Mouse (Mus musculus) adrenal gland, postnatal 36 days (tissue): Measurements from ENCODE around the gene Schip1. TPM values are rescaled to one million over a fixed set of nuclear protein-coding genes. Genes with fewer than 3 reads are reported as not detected.

Experiments used
- DNase-seq, 2 experiments: peaks; one replicate each; pipeline ENCODE4 v3.0.0; 2021; ENCODE audit warnings: mixed read lengths in 1 of 2
- total RNA-seq, 2 experiments: library from RNA; stranded (reverse); gene quantifications; 2 replicates each; pipeline ENCODE4 v1.2.3; 2021

Schip1 gene
- total RNA-seq, 2 experiments from 2014 or later = 11.4 to 18.3 TPM

DNA sequence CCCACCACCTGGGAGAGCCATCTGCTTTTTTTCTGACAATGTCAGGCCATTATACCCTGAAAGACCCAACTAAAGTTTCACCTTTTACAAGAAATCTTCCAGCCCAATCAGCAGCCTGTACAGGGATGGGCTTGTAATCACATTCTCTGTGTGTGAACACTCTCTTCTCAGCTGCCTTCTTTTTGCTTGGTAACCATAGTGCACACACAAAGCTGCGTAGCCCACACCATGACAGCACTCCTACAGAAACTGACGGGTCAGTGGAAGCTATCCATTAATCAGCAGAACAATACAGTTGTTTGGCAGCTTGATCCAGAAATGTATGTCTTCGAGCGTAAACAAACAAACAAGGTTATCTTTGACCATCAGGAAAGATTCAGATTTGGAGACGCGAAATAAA, 205.6 kb downstream of the Schip1 start:
- no peak for DNase-seq

DNA sequence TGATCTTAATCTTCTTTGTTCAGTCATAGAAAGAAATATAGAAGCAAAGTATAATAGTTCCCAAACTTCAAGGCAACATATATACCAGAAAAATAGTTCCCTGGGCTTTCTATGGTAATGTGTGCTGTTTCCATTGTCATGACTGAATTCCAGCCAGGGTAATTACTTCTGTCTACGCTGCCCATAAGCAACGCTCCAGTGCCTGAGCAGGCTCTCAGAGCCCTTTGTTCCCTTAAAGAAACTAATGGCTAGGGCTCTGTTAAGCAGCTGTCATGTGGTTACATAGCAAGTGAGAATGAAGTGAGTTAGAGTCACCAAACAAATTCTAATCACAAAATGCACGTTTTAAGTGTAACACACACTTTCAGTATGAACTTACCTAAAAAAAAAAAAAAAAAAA, 206.9 kb downstream of the Schip1 start:
- DNase-seq = no peak

DNA sequence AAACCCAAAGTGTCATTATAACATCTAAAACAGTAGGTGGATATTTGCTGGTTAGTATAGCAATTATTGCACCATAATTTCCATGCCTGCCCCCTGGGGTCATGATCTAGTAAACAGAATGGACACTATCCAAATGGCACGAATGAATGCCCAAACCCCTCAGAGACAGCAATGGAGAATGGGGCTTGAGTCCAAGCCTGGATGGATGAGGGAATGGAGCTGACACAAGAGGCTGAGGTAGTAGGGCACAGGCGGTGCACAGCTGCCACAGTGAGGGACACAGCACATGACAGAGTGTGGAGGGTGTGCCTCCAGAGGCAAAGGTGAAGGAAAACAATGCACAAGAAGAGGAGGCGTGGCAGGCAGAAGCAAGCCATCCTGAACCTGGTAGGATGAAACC, 207.3 kb downstream of the Schip1 start:
- no peak for DNase-seq

DNA sequence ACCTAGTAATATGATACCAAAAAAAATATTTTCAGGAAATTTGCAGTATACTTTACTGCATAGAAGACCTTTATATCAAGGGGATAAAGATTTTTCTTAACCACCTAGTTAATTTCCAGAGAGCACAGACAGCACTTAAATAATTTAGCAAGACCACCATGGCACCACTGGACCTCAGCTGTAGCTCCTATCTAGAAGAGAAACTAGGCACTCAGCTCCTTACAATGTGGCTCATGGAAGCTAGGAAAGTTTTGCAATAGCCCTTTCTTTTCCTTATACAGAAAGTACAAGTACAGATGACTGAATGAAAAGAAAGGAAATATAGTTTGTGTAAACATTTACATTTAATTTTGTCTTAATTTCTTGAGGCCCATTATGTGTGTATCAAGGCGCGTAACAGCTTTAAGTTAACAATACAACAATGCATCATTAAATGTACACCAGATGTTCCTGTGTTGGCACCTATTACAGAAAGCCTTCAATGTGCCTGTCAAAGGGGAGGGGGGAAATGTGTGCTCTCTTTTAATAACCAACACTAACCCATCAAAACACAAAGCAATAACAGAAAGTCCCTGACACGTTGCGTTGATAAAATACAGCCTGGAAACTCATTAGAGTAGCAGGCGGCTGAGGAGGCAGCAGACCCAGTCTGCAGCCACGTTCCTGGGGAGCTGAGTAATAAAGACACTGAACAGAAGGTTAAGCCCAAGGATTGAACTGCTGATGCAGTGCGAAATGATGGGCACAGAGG, 218.4 kb downstream of the Schip1 start:
- no peak for DNase-seq

DNA sequence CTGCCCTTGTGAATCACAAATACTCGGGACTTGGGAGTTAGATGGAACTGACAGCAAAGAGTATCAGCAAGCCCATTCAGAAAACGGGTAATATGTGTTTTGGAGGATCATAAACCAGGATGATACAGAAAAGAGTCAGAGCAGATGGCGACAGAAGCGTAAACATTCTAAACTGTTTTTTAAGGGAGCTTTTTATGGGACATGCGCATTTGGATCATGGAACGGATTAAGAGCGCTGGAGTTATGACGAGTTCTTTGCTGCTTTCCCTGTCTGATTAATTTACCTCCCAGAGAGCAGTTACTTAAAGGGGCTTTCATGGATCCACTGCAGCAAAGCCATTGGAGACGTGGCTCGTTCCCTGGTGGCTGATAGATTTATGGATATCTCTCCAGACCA, 219.0 kb downstream of the Schip1 start:
- DNase-seq = no peak

DNA sequence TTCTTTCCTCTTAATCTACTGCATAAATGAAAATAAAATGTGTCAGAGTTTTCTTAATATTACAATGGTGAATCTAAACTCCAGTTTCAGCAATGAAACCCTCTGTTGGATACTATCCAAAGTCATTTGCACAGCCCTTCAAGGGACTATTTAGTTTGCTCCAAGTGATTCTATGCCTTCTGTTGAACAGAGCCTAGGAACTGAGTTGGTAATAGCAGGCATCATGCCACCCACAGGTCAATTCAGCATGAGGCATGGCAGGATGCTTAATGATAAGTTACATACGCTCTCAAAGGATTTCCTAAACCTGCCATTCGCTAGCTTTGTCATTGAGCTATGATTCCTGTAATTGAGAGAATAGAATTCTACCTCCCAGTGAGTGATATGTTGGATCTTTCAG, 219.9 kb downstream of the Schip1 start:
- no peak for DNase-seq

DNA sequence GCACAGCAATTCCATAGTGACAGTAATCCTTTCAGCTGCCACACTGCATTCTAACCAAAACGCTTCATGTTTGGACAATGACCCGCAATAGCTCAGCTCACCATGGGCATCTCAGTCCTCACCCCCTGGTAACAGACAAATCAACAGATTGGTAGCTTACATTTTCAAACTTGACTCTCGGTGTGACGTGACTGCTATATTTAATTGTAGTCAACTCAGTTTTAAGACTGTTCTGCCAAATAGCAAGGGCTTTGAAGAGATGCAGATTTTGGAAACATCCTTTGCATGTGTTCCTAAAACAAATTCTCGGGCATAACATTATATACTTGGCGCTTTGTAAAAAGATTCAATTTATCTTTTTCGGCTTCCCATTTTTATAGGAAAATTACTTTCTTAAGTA, 232.2 kb downstream of the Schip1 start:
- DNase-seq = no peak

DNA sequence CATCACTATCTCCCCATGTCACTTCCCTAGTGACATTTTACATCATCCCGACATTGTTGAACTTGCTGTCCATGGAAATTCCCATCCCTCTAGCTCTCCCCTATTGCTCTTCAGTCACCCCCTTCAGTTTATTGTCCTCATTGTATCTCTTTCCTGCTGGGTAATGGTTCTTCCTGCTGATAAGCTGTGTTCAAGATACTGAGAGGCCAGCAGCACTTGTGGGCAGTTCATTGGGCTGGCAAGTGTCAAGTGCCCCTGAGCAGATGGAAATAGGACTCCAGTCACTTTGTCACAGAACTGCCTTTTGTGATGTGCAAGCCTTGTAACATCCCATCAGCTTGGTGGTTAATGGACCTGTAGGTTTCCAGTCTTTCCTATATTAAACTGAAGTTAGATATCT, 241.0 kb downstream of the Schip1 start:
- DNase-seq = no peak

DNA sequence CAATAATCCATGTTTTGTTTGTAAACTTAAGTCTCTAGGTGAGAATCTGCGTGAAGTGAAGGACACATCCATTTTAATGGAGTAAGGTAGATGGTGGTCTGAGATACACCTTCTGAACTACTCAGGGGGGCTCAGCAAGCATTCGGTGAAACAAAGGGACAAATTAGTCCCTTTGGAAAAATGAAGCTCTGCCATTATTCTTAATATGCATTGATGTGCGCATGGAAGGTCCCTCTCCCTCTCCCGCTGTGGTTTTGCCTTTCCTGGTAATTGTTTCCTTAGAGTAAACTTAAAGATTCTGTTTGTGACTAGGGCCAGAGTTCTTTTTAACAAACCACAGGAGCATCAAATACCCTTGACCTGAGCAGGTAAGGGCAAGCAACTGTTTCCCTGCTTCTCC, 242.1 kb downstream of the Schip1 start:
- DNase-seq = no peak

DNA sequence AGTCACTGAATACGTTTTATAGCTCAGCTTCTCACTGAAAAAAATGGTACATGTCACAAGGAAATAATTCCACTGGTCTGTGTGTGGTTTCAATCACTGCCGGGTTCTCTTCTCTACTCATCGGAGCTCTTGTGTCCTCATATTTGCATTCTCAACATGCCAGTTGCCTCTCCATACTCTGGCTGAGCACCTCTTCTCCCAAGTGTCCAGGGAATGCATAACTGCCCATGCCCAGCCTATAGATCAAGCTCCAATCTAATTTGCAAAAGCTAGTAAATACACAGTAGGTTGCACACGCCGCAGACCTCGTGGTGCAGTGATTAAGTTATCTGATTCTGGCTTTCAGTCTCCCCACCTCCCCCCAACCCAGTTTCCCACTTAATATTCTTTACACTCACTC, 261.0 kb downstream of the Schip1 start:
- DNase-seq = no peak

DNA sequence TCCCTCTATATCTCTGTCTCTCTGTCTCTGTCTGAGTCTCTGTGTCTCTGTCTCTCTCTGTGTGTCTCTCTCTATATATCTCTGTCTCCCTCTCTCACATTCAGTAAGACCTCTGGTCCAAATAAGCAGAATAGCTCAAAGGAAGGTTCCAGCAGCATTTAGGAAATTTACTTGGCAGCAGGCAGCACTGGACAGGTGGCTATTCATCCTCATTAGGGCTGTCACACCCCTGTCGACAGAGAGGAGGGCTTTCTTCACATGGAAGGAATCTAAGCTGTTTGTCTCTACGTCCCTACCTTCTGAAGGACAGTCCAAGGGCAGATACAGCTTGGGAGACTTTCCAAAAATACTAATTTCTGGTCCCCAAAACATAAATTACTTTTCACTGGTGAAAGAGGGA, 267.9 kb downstream of the Schip1 start:
- no peak for DNase-seq

DNA sequence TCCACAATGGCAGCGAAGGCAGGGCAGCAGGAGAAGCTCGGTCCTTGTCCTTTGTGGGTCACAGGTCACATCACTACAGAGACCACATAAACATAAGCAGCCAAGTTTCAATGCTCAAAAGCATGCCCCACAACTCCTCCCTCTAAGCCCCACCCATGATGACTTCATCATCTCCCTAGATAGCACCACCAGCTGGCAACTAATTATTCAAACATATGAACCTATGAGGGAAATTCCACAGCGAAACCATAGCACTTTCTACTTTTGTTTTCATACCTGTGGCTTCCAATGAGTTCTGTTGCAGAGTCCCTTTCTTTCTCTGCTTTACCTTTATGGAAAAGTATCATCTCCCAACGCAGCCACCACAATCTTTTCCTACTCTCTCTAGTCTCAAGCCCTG, 270.9 kb downstream of the Schip1 start:
- no peak for DNase-seq

DNA sequence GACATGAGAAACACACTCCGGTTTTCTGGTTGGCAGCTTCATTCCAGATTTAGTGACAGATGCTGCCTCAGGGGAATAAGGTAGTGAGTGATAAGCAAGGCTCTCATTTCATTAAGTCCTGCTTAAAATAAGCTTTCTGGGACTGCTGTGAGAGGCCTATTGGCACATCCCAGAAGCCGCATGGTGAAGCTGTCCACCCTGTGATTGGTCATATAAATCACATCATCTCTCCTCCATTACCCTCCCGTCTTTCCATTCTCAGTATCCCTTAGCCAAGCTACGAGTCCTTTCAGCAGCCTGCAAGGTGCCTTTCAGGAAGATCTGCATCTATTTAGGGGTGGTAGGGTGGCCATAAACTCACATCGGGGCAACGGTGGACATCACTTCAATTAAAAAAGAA, 286.0 kb downstream of the Schip1 start:
- no peak for DNase-seq

DNA sequence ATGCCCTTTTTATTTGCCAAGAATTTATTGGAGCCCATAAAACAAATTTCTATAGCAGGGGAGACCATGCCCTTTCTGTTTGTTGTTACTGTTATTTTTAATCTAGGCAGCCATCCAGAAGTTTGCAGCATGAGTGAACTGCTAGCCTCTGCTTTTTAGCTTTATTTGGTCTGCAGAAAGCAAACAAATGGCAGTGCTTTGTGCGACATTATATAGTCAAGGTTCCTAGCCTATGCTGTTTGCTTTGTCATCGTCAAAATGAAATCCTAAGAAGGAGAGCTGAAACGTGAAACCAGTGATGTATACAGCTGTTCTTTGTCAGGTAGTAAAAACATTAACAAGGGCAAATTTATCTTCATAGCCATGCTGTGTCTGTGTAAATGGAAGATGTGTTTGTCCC, 286.9 kb downstream of the Schip1 start:
- DNase-seq = no peak

DNA sequence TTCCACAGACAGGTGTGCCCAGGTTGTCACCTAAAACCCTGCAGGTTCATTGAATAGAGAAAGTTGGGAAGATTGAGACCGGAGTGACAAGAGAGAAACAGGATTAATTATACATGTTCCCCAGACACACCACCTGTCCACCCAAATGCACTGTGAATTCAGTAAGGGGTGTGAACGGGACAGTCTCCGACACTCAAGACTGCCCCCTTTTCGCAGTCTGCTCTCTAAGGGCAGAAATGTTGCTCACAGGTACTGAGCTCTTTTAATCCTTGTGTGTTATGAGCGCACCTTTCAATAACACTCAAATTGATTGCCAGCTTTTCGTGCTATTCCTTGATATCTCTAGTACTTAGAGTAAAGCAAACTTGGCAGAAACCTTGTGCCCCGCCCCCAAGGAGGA, 288.4 kb downstream of the Schip1 start:
- DNase-seq = no peak

DNA sequence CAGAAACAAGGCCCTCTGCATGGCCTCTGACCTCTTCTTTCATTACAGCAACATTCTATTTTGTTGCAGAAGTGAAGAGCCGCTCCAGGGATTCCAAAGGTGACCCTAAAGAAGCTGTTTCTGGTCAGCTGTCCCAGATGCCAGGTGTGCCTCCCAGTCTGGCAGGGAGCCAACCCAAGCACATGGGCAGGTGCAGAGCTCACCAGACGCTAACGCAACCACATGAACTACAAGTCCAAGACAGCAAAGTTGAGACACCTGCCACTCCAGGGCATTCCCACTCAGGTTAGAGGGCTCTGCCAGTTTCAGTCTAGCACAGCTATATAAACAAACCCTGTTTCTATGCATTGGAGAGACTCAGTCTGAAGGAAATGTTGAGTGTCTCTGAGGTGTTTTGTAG, 288.9 kb downstream of the Schip1 start:
- no peak for DNase-seq

DNA sequence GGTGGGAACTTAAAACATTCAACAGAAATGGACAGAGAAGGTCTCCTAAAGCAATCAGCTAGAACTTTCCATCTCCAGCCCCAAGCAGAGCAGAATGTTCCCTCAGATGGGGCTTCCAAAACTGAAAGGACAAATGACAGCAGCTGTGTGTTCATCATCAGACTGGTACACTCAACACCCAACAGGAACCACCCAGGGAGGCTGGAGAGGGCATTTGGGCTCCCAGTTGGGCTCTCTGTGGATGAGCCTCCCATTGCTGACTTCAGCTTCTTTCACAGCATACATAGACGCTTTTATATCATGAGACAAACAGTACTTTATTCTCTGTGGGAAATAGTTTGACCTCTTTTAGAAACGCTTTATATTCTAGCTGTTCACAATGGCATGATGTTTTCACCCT, 291.9 kb downstream of the Schip1 start:
- DNase-seq = no peak

DNA sequence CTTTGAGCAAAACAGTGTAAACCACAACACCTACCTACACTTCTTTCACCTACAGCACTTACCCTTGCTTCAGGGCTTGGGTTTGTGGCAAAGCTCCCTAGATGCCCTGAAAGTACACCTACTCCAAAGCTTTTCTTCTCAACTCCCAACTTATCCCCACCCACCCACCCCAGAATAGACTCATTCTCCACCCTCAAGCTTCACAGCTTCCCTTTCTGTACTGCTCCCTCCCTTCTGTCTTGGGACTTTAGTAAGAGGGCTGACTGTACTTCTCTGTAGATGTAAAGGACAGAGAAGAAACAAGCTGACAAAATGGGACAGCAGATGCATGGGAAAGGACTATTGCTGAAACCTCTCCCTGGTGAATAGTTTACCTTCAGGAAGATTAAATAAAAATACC, 303.4 kb downstream of the Schip1 start:
- no peak for DNase-seq

DNA sequence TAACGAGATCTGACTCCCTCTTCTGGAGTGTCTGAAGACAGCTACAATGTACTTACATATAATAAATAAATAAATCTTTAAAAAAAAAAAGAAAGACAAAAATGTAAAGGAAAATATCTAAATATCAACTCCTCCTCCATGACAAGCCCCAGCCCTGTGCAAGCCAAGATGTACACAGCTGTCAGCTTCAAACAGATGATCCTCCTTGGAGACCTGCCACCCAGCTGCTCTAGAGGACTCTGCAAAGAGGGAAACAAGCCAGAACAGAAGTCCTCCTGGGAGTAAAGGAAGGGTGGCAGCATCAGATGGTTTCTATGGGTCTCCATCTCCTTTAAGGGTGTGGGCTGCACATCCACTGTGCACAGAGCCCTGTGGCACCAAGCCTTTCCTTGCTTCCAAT, 308.3 kb downstream of the Schip1 start:
- no peak for DNase-seq

DNA sequence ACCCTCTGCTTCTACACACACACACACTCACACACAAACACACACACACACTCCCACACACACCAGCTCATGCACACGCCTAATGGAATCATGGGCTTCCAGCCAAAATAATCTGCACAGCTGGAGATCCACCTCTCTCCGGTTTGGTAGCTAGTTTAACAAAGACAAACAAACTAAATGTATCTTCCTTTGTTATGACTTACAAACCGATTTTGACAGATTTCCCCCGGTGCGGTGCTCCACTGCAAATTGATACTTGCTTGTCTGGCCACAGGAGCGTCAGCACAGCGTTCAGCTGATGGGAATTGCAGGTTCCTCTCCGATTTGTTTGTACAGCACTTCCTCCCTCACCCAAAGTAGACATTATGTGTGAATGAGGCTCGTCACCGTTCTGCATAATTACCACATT, 310.5 kb downstream of the Schip1 start:
- DNase-seq = no peak

DNA sequence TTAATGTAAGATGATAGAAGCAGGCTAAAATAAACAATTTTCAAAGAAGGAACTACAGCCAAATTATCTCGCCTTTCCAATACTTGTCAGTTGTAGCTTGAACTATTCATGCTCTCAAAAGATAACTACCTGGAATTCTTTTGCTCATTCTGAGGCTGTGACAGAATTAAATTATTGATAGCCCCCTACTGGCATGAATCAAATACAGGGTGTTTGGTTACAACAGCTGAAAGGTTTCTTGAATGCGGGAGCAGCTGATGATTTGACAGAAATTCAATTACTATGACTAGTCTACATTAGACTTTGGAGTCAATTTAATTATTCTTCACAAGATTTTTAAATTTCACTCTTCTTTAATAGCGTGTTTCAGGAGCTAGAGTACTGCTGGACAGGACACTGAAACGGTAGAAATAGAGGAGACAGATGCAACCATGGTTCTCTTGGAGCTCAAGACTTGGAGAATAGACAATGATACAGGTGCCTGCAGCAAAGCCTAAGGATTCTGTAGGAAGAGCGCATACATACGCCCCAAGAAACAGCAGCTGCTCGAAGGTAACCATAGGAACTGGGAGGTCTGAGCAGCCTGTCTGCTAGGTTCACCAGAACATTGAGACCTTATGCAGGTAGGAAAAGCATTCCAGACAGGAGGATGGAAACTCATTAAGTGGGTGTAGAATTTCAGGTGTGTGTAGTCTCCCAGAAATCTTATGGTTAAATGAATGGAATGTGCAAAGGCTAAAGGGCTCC, 313.0 kb downstream of the Schip1 start:
- DNase-seq = no peak

DNA sequence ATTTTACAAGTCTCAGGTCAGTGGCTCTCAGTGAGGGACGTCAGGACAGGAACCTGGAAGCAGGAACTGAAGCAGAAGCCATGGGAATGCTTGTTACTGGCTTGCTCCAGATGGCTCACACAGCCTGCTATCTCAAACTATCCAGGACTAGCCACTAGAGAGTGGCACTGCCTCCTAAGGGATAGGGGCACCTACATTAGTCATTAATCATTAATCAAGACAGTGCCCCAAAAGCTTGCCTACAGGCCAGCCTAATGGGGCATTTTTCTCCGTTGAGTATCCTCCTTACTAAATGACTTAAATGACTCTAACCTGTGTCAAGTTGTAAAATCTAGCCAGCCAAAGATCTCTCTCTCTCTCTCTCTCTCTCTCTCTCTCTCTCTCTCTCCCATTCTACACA, 314.2 kb downstream of the Schip1 start:
- DNase-seq = no peak

DNA sequence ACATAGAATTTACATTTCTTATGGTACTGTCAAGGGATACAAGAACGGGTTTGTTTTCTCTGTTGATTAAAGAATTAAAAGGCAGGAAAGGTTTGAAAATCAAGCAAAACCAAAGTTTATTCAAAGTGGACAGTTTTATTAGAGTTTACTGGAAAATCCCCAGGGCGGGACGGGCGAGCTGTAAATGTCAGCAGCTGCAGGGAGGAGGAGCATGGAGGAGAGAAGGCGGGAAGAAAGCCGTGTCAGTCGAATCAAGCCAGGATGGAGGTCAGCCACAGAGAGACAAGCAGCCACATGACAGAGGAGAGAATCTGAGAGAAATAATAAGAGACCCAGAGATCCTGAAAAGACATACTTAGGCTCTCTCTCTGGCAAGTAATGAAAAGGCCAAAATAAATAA, 314.6 kb downstream of the Schip1 start:
- peak; percentile 4 to 17 for DNase-seq

DNA sequence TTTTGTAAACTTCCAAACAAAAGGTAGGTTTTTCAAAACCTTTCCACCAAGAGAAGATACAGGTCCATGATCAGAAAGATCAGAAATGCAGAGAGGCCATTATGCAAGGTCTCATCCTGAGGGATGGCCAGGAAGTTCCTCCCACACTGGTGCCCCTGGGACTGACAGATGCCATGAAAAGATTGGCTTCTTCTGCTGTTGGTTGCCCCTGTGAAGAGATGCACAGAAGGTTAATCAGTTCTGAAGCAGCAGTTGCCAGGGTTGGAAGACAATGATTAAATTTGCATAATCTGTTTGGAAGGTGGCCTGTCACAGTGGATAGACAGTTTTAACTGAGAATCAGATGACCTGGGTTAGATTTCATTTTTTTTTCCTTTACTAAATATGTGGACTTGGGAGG, 319.1 kb downstream of the Schip1 start:
- DNase-seq = no peak
